Mouse (Mus musculus) C2C12 (cell line): ENCODE measurements around the gene B230104I21Rik.

Source experiments
- CTCF ChIP-seq: IDR thresholded peaks from one replicate; pipeline ENCODE4 v1.5.1; 2011; ENCODE audit not compliant: control insufficient read depth, insufficient read depth, insufficient read length
- MAX ChIP-seq: IDR thresholded peaks from one replicate; pipeline ENCODE4 v1.6.1; 2011; ENCODE audit warnings: mild to moderate bottlenecking, control low read depth

- TF ChIP-seq CTCF (no peak), MAX (no peak)
Observed at GRCm38 (mm10) chr4:154313622-154313967, 22.3 kb upstream of the B230104I21Rik start.
